Mouse (Mus musculus) hindbrain, embryonic 16.5 days (tissue): ENCODE data around the gene Rhebl1. TPM values are rescaled to one million over a fixed set of nuclear protein-coding genes. Genes with fewer than 3 reads are reported as not detected.

Experiments used
- ATAC-seq: fragments of 200-750 bp; cut with Nextera tagmentation; 2 replicates; pipeline ENCODE4 v1.8.0; 2017; ENCODE audit warnings: moderate TSS enrichment, moderate library complexity
- H3K27ac ChIP-seq: fragments of 300-500 bp; sonication (generic); 2 replicates; pipeline ENCODE4 v1.5.1; 2014; ENCODE audit warnings: low read depth, mild to moderate bottlenecking, control low read depth, low read length, moderate library complexity
- H3K27me3 ChIP-seq: fragments of 300-500 bp; sonication (generic); replicated peaks from 2 replicates; pipeline ENCODE4 v1.6.1; 2014; ENCODE audit warnings: low read length; ENCODE audit not compliant: control insufficient read depth, insufficient read depth
- H3K36me3 ChIP-seq: fragments of 300-500 bp; sonication (generic); 2 replicates; pipeline ENCODE4 v1.6.1; 2014; ENCODE audit warnings: mild to moderate bottlenecking, low read length, moderate library complexity, mixed read lengths; ENCODE audit not compliant: control insufficient read depth, insufficient read depth
- H3K4me1 ChIP-seq: fragments of 300-500 bp; sonication (generic); 2 replicates; pipeline ENCODE4 v1.6.1; 2014; ENCODE audit warnings: low read depth, low read length; ENCODE audit not compliant: control insufficient read depth, insufficient read depth
- H3K4me2 ChIP-seq: fragments of 300-500 bp; sonication (generic); 2 replicates; pipeline ENCODE4 v1.6.1; 2014; ENCODE audit warnings: mild to moderate bottlenecking, low read length, control low read depth, moderate library complexity
- H3K4me3 ChIP-seq: fragments of 300-500 bp; sonication (generic); 2 replicates; pipeline ENCODE4 v1.5.1; 2014; ENCODE audit warnings: mild to moderate bottlenecking, low read length, control low read depth, moderate library complexity
- H3K9ac ChIP-seq: fragments of 300-500 bp; sonication (generic); 2 replicates; pipeline ENCODE4 v1.6.1; 2014; ENCODE audit warnings: low read depth, mild to moderate bottlenecking, control low read depth, low read length, moderate library complexity
- H3K9me3 ChIP-seq: fragments of 300-500 bp; sonication (generic); 2 replicates; pipeline ENCODE4 v1.6.1; 2014; ENCODE audit warnings: mild to moderate bottlenecking, low read length, moderate library complexity; ENCODE audit not compliant: control insufficient read depth
- WGBS: fragments of 180-500 bp; shearing (Covaris S2); extraction: QIAGEN DNeasy Blood & Tissue Kit; methylation state at CpG from one replicate; pipeline ENCODE4 v1.1.7; 2014; 5-methylcytosine and 5-hydroxymethylcytosine counted together
- polyA plus RNA-seq: library from polyadenylated mRNA; unstranded; fragments of >200 nt; fragmentation: Nextera tagmentation; extraction: Ambion mirVana; gene quantifications from 2 replicates; pipeline ENCODE4 v1.2.1, GENCODE M21; 2015

Gene Rhebl1
- polyA plus RNA-seq, 1 experiment from 2014 or later, result 33.4 TPM

DNA sequence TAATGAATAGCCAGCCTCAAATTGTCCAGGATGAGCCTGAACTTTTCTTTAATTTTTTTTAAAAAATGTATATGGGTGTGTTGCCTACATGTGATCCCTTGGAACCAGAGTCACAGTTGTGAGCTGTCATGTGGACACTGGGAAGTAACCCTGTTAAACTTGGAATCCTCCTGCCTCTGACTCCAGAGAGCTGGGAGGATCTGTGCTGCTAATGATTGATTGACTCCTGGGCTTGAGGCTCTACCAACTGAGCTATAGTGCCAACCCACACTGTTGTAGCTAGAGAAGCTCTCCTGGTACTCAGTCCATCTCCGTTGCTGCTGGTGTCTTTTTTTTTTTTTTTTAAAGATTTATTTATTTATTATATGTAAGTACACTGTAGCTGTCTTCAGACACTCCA is 10.2 kb downstream of the Rhebl1 start:
- Histone ChIP-seq H3K36me3 (no peaks in the 10 kb centered on the region), H3K4me1 (peaks cover 15% of the 10 kb centered on the region), H3K27me3 (no peaks in the 10 kb centered on the region), H3K4me3 (no peak overlapping the region), H3K9ac (no peak overlapping the region), H3K4me2 (no peak overlapping the region), H3K9me3 (no peaks in the 10 kb centered on the region), H3K27ac (no peak overlapping the region)
- 80% methylated on average over 1 of the region's 1 CpGs for WGBS
- no peak for ATAC-seq

DNA sequence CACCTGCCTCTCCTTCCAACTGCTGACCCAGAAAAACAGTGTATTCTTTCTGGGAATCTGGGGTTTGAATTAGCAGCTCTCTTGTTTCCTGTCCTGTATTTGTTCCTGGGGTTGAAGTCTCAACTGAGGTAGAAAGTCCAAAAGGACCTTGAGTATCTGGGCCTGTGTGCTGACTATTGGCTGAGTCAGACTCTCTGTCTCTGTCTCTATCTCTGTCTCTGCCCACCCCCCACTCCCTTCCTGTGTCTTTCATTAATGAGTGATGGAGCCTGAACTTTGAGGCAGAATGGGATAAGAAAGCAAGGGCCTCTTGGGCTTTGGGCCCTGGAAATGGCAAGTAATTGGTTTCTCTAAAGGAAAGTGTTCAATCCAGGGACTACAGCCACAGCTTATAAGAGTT is 10.7 kb downstream of the Rhebl1 start:
- no peaks in the 10 kb centered on the region for H3K27me3 ChIP-seq

DNA sequence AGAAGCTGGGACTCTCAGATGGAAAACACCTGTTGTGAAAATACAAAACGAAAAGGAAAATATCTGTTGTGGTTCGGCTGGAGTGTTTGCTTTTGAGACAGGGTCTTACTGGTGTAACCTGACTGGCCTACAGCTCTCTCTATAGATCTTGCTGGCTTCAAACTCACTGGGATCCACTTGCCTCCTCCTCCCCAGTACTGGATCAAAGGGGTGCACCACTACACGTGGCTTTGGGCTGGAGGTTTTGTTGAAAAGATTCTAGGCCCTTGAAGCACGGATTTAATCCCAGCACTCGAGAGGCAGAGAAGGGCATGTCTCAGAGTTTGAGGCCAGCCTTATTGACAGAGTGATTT is 12.7 kb downstream of the Rhebl1 start:
- Histone ChIP-seq H3K4me3 (peak overlapping the region; percentile 79), H3K4me1 (peaks cover 19% of the 10 kb centered on the region), H3K27ac (peak overlapping the region; percentile 86), H3K4me2 (peak overlapping the region; percentile 87), H3K36me3 (no peaks in the 10 kb centered on the region), H3K9ac (peak overlapping the region; percentile 50), H3K27me3 (no peaks in the 10 kb centered on the region), H3K9me3 (no peaks in the 10 kb centered on the region)
- peak; percentile 40; the same call in 1 of the 2 replicates for ATAC-seq
- 12% methylated on average over 5 of the region's 5 CpGs for WGBS

More for the DNA sequence above, 10.7 kb downstream of the Rhebl1 start:
- H3K36me3 ChIP-seq, result no peaks in the 10 kb centered on the region
- no peak for ATAC-seq
- H3K4me1 ChIP-seq, result peaks cover 19% of the 10 kb centered on the region
- H3K9me3 ChIP-seq, result no peaks in the 10 kb centered on the region
- H3K9ac ChIP-seq, result no peak overlapping the region
- H3K4me3 ChIP-seq, result no peak overlapping the region
- no peak overlapping the region for H3K27ac ChIP-seq
- no peak overlapping the region for H3K4me2 ChIP-seq

DNA sequence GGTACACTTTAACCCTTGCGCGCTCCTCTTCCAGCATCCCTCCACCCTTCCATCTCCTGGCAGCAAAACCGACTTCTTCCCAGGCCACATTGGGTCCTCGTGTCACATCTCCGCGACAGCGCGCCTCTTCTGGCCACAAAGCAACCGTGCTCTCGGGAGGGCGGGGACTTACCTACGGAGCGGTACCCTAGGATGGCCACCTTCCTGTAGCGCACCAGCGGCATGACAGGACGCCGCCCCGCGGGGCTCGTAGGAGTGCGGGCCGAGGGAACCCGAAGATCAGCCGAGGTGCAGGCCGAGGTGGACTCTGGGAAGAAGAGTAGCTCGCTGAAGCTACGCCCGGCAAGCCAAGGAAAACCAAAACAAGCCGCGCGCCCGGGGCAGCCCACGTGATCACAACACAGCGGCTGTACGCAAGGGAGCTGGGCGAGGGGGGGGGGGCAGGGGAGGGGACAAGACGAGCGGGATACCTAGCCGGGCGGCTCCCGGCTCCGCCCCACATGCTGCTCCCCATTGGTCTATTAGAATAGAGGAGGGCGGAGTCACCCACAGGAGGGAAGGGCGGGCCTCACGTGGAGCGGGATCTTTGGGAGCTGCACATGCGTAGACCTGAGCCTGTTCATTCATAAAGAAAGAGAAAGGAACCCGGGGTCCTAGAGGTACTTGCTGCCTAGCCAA is 13.2 kb downstream of the Rhebl1 start:
- Histone ChIP-seq H3K9ac (peak overlapping the region; percentile 86), H3K9me3 (no peaks in the 10 kb centered on the region), H3K4me3 (peak overlapping the region; percentile 79), H3K27me3 (no peaks in the 10 kb centered on the region), H3K27ac (peak overlapping the region; percentile 86), H3K36me3 (no peaks in the 10 kb centered on the region), H3K4me1 (peaks cover 19% of the 10 kb centered on the region), H3K4me2 (peak overlapping the region; percentile 87)
- WGBS, result under 1% methylated on average over 46 of the region's 48 CpGs
- peak; percentile 97 for ATAC-seq

DNA sequence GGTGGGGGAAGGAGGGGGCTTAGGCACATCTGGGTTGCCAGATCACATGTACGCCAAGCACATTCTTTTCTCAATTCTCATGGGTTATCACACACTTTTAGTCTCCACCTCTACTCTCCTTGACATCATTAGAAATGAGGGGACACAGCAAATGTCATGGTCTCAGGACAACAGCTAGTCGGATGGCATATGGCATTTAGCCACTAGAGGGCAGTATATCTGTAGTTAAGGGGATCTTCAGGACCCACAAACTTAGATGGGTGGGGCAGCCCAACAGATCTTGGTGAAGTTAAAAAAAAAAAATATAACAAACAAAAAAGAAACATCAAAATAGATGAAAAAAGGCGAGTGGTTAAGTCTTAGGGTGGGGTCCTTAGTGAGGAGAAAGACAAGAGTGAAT is 17.0 kb downstream of the Rhebl1 start:
- Histone ChIP-seq H3K27me3 (no peaks in the 10 kb centered on the region), H3K4me2 (no peak overlapping the region), H3K4me3 (no peak overlapping the region), H3K9me3 (no peaks in the 10 kb centered on the region), H3K9ac (no peak overlapping the region), H3K27ac (no peak overlapping the region), H3K4me1 (peaks cover 24% of the 10 kb centered on the region), H3K36me3 (no peaks in the 10 kb centered on the region)
- ATAC-seq, result no peak
- 9% methylated on average over 3 of the region's 3 CpGs for WGBS

DNA sequence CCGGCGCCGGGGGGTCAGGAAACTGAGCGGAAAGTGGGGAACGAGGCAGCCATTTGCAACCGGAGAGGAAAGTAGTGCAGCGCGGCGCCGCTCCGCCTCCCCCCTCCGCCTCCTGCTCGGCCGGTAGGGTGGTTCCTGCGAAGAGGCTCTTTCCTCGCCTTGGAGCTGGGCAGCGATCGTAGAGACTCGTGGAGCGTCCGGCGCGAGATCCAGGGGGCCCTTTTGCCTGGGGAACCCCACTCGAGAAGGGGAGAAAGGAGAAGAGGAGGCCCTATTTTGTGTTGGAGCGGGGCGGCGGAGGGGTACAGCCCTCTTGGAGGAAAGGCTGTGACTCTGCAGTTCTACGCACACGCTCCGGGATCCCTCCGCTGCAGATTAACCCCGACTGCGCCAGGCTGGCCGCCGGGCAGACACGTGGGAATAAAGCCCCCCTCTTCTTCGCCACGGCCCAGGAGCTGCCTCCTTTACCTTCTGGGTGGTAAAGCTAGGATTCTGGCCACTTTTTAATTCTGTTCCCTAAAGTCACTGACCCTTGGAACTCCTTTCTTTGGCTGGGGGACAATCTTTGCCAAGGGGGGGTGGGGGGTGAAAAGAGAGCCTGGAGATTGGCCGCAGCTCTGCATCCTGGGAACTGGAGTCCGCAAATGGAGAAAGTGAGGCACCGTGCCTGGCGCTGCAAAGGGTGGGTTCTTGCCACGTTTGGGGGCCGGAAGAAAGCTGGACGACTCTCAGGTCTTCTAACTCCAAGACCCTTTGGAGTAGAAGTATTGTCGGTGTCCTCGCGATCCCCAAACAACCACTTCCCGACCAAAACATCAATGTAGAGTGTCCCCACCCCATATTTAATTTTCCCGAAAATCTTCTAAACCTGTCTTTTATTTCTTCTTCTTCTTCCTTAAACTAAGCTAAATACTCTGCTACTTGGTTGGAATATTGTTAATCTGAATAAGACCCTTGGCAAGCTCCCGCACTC is 22.1 kb downstream of the Rhebl1 start:
- Histone ChIP-seq H3K36me3 (no peaks in the 10 kb centered on the region), H3K9me3 (no peaks in the 10 kb centered on the region), H3K4me2 (peak overlapping the region; percentile 98), H3K4me3 (peak overlapping the region; percentile 99), H3K27me3 (no peaks in the 10 kb centered on the region), H3K9ac (peak overlapping the region; percentile 99), H3K27ac (peak overlapping the region; percentile 100), H3K4me1 (peaks cover 38% of the 10 kb centered on the region)
- ATAC-seq, result peak; percentile 84
- WGBS, result under 1% methylated on average over 51 of the region's 51 CpGs

DNA sequence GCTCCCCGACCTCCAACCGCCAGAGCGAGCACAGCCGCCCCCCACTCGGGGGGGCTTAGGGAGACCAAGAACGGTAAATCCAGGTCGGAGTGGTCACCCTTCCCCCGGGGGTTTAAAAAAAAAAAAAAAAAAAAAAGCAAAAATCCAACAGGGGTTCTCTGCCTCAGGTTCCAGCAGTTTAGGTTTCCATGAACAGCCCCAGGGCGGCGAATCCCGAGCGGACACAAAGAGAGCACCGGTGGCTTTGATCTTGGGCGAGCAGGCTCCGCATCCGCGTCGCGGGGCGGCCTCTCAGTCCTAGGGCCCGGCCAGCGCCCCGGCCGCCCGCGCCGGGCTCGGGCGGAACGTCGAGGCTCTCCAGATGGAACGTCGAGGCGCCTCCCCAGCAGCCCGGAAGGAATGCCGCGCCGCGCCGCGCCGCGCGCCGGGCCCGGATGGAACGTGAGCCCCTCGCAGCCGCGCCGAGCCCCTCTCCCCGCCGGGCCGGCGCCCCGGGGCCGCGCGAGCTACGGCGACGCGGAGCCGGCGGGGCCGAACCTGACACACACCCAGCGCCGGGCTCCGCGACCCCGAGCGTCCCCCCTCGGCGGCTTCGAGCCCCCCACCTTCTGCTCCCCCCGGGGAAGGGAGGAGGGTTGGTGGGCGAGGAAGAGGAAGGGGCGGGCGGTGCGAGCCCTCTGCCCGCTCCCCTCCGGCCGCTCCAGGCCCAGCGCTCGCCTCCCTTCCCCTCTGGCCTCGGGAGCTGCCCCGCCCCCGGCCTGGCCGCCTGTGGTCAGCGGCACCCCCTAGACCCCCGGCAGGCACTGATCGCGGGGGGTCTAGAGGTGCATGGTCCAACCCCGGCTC is 23.0 kb downstream of the Rhebl1 start, which contains the start of gene Kmt2d:
TSS of gene Kmt2d (minus strand) at position 135 of the 846 bp plus-strand sequence.
- Histone ChIP-seq H3K9ac (peak within 1 kb of the TSS; percentile 99), H3K4me2 (peak within 1 kb of the TSS; percentile 98), H3K9me3 (no peaks in the 10 kb centered on the region), H3K27ac (peak within 1 kb of the TSS; percentile 100), H3K36me3 (peaks cover under 1% of the 10 kb centered on the region; the same call in 1 of the 2 replicates), H3K27me3 (no peaks in the 10 kb centered on the region), H3K4me3 (peak within 1 kb of the TSS; percentile 99), H3K4me1 (peaks cover 42% of the 10 kb centered on the region)
- under 1% methylated on average over 54 of the region's 94 CpGs for WGBS
- peak; percentile 59 for ATAC-seq

DNA sequence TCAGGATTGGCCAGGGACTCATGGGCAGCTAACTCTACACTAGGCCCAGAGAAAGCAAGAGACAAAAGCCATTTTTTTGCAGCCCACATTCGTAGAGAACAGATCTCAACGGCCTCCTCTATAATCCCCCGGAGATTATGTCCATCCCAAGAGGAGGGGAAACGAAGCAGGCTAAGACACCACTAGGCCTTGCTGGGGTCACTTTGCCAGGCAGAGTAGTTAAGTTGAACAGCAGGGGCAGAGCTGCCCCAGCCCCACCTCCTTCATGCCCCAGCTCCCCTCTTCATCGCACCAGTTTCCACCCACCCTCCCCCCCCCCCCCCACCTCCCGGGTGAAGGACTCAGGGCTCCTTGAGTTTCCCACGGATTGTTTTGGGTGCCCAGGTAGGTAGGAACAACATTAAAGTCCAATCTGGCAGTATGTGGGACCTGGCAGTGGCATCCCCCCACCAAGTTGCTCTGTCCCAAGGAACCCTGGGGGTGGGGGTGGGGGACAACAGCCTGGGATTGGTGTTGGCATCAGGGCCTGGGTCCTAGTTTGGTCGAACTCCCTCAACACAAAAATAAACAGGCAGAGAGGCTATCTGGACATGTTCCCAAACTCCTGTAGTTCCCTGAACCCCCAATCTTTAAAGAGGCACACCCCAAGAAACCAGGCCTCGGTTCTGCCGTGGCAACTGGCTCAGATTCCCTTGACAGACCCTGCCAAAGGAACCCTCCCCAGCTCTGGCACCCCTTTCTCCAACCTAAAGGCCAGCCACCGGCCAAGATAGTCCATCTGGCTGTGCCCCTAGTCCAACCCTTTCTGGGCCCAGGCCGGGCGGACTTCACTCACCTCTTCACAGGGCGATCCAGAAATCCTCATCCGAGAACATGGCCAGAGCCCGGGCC is 23.9 kb downstream of the Rhebl1 start:
- WGBS, result 0% methylated on average over 16 of the region's 16 CpGs
- H3K27me3 ChIP-seq, result no peaks in the 10 kb centered on the region
- H3K4me2 ChIP-seq, result peak overlapping the region; percentile 98
- peaks cover 42% of the 10 kb centered on the region for H3K4me1 ChIP-seq
- H3K27ac ChIP-seq, result peak overlapping the region; percentile 100
- H3K9me3 ChIP-seq, result no peaks in the 10 kb centered on the region
- peak overlapping the region; percentile 99 for H3K9ac ChIP-seq
- peak overlapping the region; percentile 99 for H3K4me3 ChIP-seq
- no peak for ATAC-seq
- H3K36me3 ChIP-seq, result peaks cover 4% of the 10 kb centered on the region; the same call in 1 of the 2 replicates
